In genomic region chr12:55569676-55570075, GRCm38 (mm10) we compare ENCODE assay signal across 25 mouse cellular contexts. TPM values are rescaled to one million over a fixed set of nuclear protein-coding genes. Genes with fewer than 3 reads are reported as not detected.
A peak's percentile ranks its signal among the peaks of the same experiment; 100 is the strongest.
DNase-seq lines count a peak whose midpoint lies in the region; ATAC-seq and TF ChIP-seq lines count a peak whose summit lies in the region.
"Had no signal": no experiment of that assay in that cellular context is flagged by ENCODE, and none has a peak within 500 bp of the region (broad histone marks: within the 10 kb centered on the region; RNA-seq: fewer than 3 reads in every experiment).

No protein-coding gene starts in this region.

- H3K27me3 ChIP-seq in CH12.LX (replicated peaks) = no peaks in the 10 kb centered on the region
- H3K27me3 ChIP-seq: embryonic facial prominence, embryonic 12.5 days; heart, embryonic 12.5 days; limb, embryonic 13.5 days; liver, embryonic 15.5 days; midbrain, embryonic 13.5 days; neural tube, embryonic 13.5 days had no signal

- H3K27ac ChIP-seq in CH12.LX (ENCODE audit: insufficient read depth, low read depth) = no peak overlapping the region
- H3K27ac ChIP-seq in bone marrow macrophage, adult 2 months (ENCODE audit: insufficient read depth, low read depth, low read length) = no peak overlapping the region
- H3K27ac ChIP-seq: embryonic facial prominence, embryonic 12.5 days; limb, embryonic 13.5 days; liver, embryonic 15.5 days; midbrain, embryonic 13.5 days; neural tube, embryonic 13.5 days had no signal

- no peak for TF ChIP-seq CTCF in CH12.LX (conservative IDR thresholded peaks at IDR 0.05 in 1 of 2, IDR thresholded peaks at IDR 0.05 in 1 of 2; ENCODE audit: low read depth in 2 of 2, low read length in 2 of 2)
- TF ChIP-seq CTCF in bone marrow macrophage, adult 2 months (IDR thresholded peaks at IDR 0.05; ENCODE audit: low read depth, low read length) = no peak

- peak overlapping the region; percentile 54; the same call in 1 of the 2 replicates for H3K4me2 ChIP-seq in CH12.LX (ENCODE audit: insufficient read depth, low read depth, poor library complexity, severe bottlenecking)
- H3K4me2 ChIP-seq: embryonic facial prominence, embryonic 12.5 days; heart, embryonic 12.5 days; limb, embryonic 13.5 days; liver, embryonic 15.5 days; midbrain, embryonic 13.5 days; neural tube, embryonic 13.5 days had no signal

- H3K4me3 ChIP-seq in CH12.LX (replicated peaks in 1 of 3; ENCODE audit: low read depth in 2 of 3, low read length in 2 of 3, poor library complexity in 1 of 3) = peak overlapping the region in 1 of 3 experiments; percentile 22
- H3K4me3 ChIP-seq in bone marrow macrophage, adult 2 months (ENCODE audit: insufficient read depth, low read length) = peak overlapping the region; percentile 36
- H3K4me3 ChIP-seq: embryonic facial prominence, embryonic 12.5 days; heart, embryonic 12.5 days; limb, embryonic 13.5 days; liver, embryonic 15.5 days; midbrain, embryonic 13.5 days; neural tube, embryonic 13.5 days had no signal

- H3K79me2 ChIP-seq in CH12.LX (replicated peaks; ENCODE audit: control insufficient read depth, extremely low read depth, insufficient read depth, poor library complexity, severe bottlenecking) = no peaks in the 10 kb centered on the region

- no peak for TF ChIP-seq POLR2A in CH12.LX (IDR thresholded peaks at IDR 0.05; ENCODE audit: low read depth, low read length)
- TF ChIP-seq POLR2A in bone marrow macrophage, adult 2 months (IDR thresholded peaks at IDR 0.05; ENCODE audit: borderline replicate concordance, low read depth, low read length) = no peak

- dilution Hi-C loops in CH12.LX (cut with MboI; ENCODE audit: extremely low pct_ligation_motif_present, extremely low pct_unique_long_range_greater_than_20kb, low sequenced_read_pairs) = no loop called here

- no peaks in the 10 kb centered on the region for H3K36me3 ChIP-seq in CH12.LX (replicated peaks in 1 of 2; ENCODE audit: control insufficient read depth in 1 of 2, insufficient read depth in 1 of 2, low read length in 1 of 2)
- H3K36me3 ChIP-seq: embryonic facial prominence, embryonic 12.5 days; heart, embryonic 12.5 days; limb, embryonic 13.5 days; liver, embryonic 15.5 days; midbrain, embryonic 13.5 days; neural tube, embryonic 13.5 days had no signal

- peak; percentile 52 for ATAC-seq in megakaryocyte progenitor cell, adult 5-6 weeks (replicated peaks; ENCODE audit: poor library complexity)
- ATAC-seq: forebrain, embryonic 16.5 days; hindbrain, embryonic 16.5 days; midbrain, embryonic 13.5 days had no signal

- DNase-seq in kidney, postnatal 14 days = peak; percentile 30
- DNase-seq in kidney, postnatal 25 days = no peak
- DNase-seq in CH12.LX (ENCODE audit: extremely low read depth) = no peak
- DNase-seq in B cell, adult 2 months = no peak
- DNase-seq in urinary bladder, postnatal 36 days (ENCODE audit: low spot score in 2 of 2) = no peak
- DNase-seq: cerebellum, adult 9-10 months; gastrocnemius, postnatal 36 days; heart, postnatal 4 days; kidney, adult 18-20 months; right cerebral cortex, adult 18-20 months; thymus, postnatal 14 days had no signal

- TF ChIP-seq EP300 in CH12.LX (IDR thresholded peaks at IDR 0.05; ENCODE audit: low read length) = no peak

- no peak overlapping the region for H3K9ac ChIP-seq in CH12.LX (ENCODE audit: insufficient read depth, low read depth)
- H3K9ac ChIP-seq: embryonic facial prominence, embryonic 12.5 days; heart, embryonic 12.5 days; limb, embryonic 13.5 days; liver, embryonic 15.5 days; midbrain, embryonic 13.5 days; neural tube, embryonic 13.5 days had no signal

- H3K9me3 ChIP-seq in CH12.LX (replicated peaks; ENCODE audit: low read length) = no peaks in the 10 kb centered on the region
- H3K9me3 ChIP-seq: embryonic facial prominence, embryonic 12.5 days; liver, embryonic 15.5 days; midbrain, embryonic 13.5 days; neural tube, embryonic 13.5 days had no signal

- no peaks in the 10 kb centered on the region for H3K4me1 ChIP-seq in CH12.LX (ENCODE audit: control insufficient read depth in 1 of 2, insufficient read depth in 2 of 2)
- H3K4me1 ChIP-seq in bone marrow macrophage, adult 2 months (ENCODE audit: control insufficient read depth, insufficient read depth, low read length) = peaks cover 4% of the 10 kb centered on the region
- H3K4me1 ChIP-seq: embryonic facial prominence, embryonic 12.5 days; heart, embryonic 12.5 days; limb, embryonic 13.5 days; liver, embryonic 15.5 days had no signal

- in situ Hi-C loops in CH12.LX (cut with MboI; ENCODE audit: low pct_ligation_motif_present, low pct_unique_long_range_greater_than_20kb, low sequenced_read_pairs) = no loop called here

- TF ChIP-seq RAD21 in CH12.LX (IDR thresholded peaks at IDR 0.05; ENCODE audit: low read depth, low read length) = no peak

TF ChIP-seq in CH12.LX, 34 proteins besides CTCF, POLR2A, EP300 and RAD21:
- no peak for TF ChIP-seq JUND (conservative IDR thresholded peaks at IDR 0.05; ENCODE audit: low read depth, low read length)
- no peak for TF ChIP-seq ELF1 (IDR thresholded peaks at IDR 0.05; ENCODE audit: low read depth, low read length)
- TF ChIP-seq ZMIZ1 (IDR thresholded peaks at IDR 0.05; ENCODE audit: low read depth, low read length) = no peak
- no peak for TF ChIP-seq MAFK (IDR thresholded peaks at IDR 0.05; ENCODE audit: insufficient replicate concordance, low read length)
- TF ChIP-seq USF1 (IDR thresholded peaks at IDR 0.05; ENCODE audit: low read depth, low read length) = no peak
- TF ChIP-seq NELFE (IDR thresholded peaks at IDR 0.05; ENCODE audit: low read depth, low read length) = no peak
- TF ChIP-seq HCFC1 (IDR thresholded peaks at IDR 0.05; ENCODE audit: low read depth, low read length) = no peak
- no peak for TF ChIP-seq MXI1 (IDR thresholded peaks at IDR 0.05; ENCODE audit: low read depth, low read length)
- TF ChIP-seq MAZ (IDR thresholded peaks at IDR 0.05; ENCODE audit: low read depth, low read length) = no peak
- no peak for TF ChIP-seq TCF12 (IDR thresholded peaks at IDR 0.05; ENCODE audit: low read depth, low read length)
- no peak for TF ChIP-seq MYC (IDR thresholded peaks at IDR 0.05; ENCODE audit: low read depth, low read length)
TF ChIP-seq in CH12.LX: peak in this region for 0.

RNA-seq across cellular contexts. Expression of gene Aldoart2, which starts 4.6 kb away (rescaled TPM):
- not detected in 2 replicates for total RNA-seq in CH12.LX (2012; rRNA removed)
- total RNA-seq in CH12.LX (2014; rRNA removed) = not detected in 2 replicates
- polyA plus RNA-seq in CH12.LX (2012; ENCODE audit: insufficient read length, low read depth) = 0.16 TPM in 1 of 2 replicates, not detected in the other
- polyA plus RNA-seq in bone marrow macrophage, adult 2 months (2012; ENCODE audit: insufficient read depth, insufficient read length, missing spikeins) = 0.74 TPM in 1 of 2 replicates, not detected in the other
- not detected in 2 replicates for total RNA-seq in megakaryocyte progenitor cell, adult 5-6 weeks (2015)
- total RNA-seq in megakaryocyte progenitor cell, adult 5-6 weeks (2017) = not detected in 2 replicates
- total RNA-seq: adrenal gland, postnatal 4 days; heart, postnatal 4 days; left cerebral cortex, postnatal 14 days had no signal
- polyA plus RNA-seq: cortical plate, adult 2 months; embryonic facial prominence, embryonic 12.5 days; forebrain, embryonic 16.5 days; heart, embryonic 12.5 days; hindbrain, embryonic 16.5 days; limb, embryonic 13.5 days; liver, embryonic 15.5 days; midbrain, embryonic 13.5 days had no signal

RNA-seq across cellular contexts. Expression of gene Insm2, which starts 29.6 kb away (rescaled TPM):
- total RNA-seq in CH12.LX (2012; rRNA removed) (not detected in 2 replicates), CH12.LX (2014; rRNA removed) (not detected in 2 replicates)
- not detected in 2 replicates for polyA plus RNA-seq in CH12.LX (2012; ENCODE audit: insufficient read length, low read depth)
- not detected in 2 replicates for polyA plus RNA-seq in bone marrow macrophage, adult 2 months (2012; ENCODE audit: insufficient read depth, insufficient read length, missing spikeins)
- total RNA-seq in megakaryocyte progenitor cell, adult 5-6 weeks (2015) = not detected in 2 replicates
- total RNA-seq in megakaryocyte progenitor cell, adult 5-6 weeks (2017) = not detected in 2 replicates
- total RNA-seq: gastrocnemius, postnatal 36 days; heart, postnatal 4 days had no signal
- polyA plus RNA-seq: liver, embryonic 15.5 days; testis, adult 2 months had no signal
